Mouse (Mus musculus): ENCODE data around the gene Fhit.

DNA sequence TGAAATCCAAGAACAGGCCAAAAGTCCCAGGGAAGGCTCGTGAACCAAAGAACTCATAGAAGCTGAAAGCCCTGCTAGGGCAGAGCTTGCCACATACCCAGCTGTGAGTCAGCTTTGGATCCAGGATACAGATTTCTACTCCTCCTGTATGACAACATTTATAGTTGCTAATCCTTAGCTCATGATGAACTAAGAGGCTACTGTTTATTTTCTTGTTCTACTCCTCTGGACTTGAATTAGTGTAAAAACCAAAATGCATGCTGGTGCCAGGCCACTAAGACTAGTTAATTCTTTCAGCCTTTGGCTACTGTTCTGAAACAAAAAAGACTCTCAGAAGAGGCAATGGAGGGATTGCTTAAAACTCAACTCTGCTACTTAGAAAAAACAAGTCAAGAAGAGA is 309.9 kb downstream of the Fhit start:
- TF ChIP-seq POLR2A (IDR thresholded peaks at IDR 0.05; ENCODE audit: borderline replicate concordance, extremely low read depth, low read depth, low read length) = no peak
- TF ChIP-seq CTCF (IDR thresholded peaks at IDR 0.05; ENCODE audit: insufficient read depth, low read length) = no peak
